Mouse (Mus musculus) liver, postnatal 0 days (tissue): Measurements from ENCODE around the gene Mon1b. TPM values are rescaled to one million over a fixed set of nuclear protein-coding genes. Genes with fewer than 3 reads are reported as not detected.

Source experiments
- ATAC-seq: fragments of 200-750 bp; cut with Nextera tagmentation; 2 replicates; pipeline ENCODE4 v1.8.0; 2017; ENCODE audit warnings: mild to moderate bottlenecking, moderate library complexity
- DNase-seq: peaks from one replicate; pipeline ENCODE4 v3.0.0-alpha.2; 2016
- H3K27ac ChIP-seq: fragments of 300-500 bp; sonication (generic); 2 replicates; pipeline ENCODE4 v1.5.1; 2014; ENCODE audit warnings: antibody characterized with exemption, moderate library complexity, mild to moderate bottlenecking, low read depth
- H3K27me3 ChIP-seq: fragments of 300-500 bp; sonication (generic); 2 replicates; pipeline ENCODE4 v1.6.1; 2014; ENCODE audit warnings: low read length, control low read depth, mixed read lengths; ENCODE audit not compliant: insufficient read depth
- H3K36me3 ChIP-seq: fragments of 300-500 bp; sonication (generic); replicated peaks from 2 replicates; pipeline ENCODE4 v1.6.1; 2014; ENCODE audit warnings: mild to moderate bottlenecking, control low read depth, low read length, moderate library complexity, mixed read lengths; ENCODE audit not compliant: insufficient read depth
- H3K4me1 ChIP-seq: fragments of 300-500 bp; sonication (generic); 2 replicates; pipeline ENCODE4 v1.6.1; 2014; ENCODE audit warnings: antibody characterized with exemption, mild to moderate bottlenecking, control low read depth; ENCODE audit not compliant: insufficient read depth
- H3K4me2 ChIP-seq: fragments of 300-500 bp; sonication (generic); 2 replicates; pipeline ENCODE4 v1.6.1; 2014; ENCODE audit warnings: low read depth, mild to moderate bottlenecking, low read length, moderate library complexity, mixed read lengths
- H3K4me3 ChIP-seq: fragments of 300-500 bp; sonication (generic); 2 replicates; pipeline ENCODE4 v1.5.1; 2014; ENCODE audit warnings: low read depth, low read length
- H3K9ac ChIP-seq: fragments of 300-500 bp; sonication (generic); replicated peaks from 2 replicates; pipeline ENCODE4 v1.6.1; 2014; ENCODE audit warnings: mild to moderate bottlenecking, moderate library complexity
- H3K9me3 ChIP-seq: fragments of 300-500 bp; sonication (generic); 2 replicates; pipeline ENCODE4 v1.6.1; 2016; ENCODE audit warnings: mild to moderate bottlenecking, control low read depth, low read length, mixed read lengths
- CTCF ChIP-seq: sonication (generic); IDR thresholded peaks from 2 replicates; pipeline ENCODE4 v1.5.1; 2016; ENCODE audit warnings: antibody characterized with exemption, low read depth
- EP300 ChIP-seq: IDR thresholded peaks from 2 replicates; pipeline ENCODE4 v1.6.1; 2016; ENCODE audit warnings: antibody characterized with exemption, low read depth, mild to moderate bottlenecking
- WGBS: fragments of 180-500 bp; shearing (Covaris S2); extraction: QIAGEN DNeasy Blood & Tissue Kit; methylation state at CpG from one replicate; pipeline ENCODE4 v1.1.7; 2014; ENCODE audit not compliant: insufficient replicate concordance; 5-methylcytosine and 5-hydroxymethylcytosine counted together
- polyA plus RNA-seq: library from polyadenylated mRNA; unstranded; fragments of >200 nt; fragmentation: Nextera tagmentation; extraction: Ambion mirVana; gene quantifications from 2 replicates; pipeline ENCODE4 v1.2.1, GENCODE M21; 2015

Mon1b gene
- polyA plus RNA-seq, 1 experiment from 2014 or later = 1.4 TPM

GRCm38 (mm10) chr8:113666714-113667432 lies 31.5 kb downstream of the Mon1b start:
- TF ChIP-seq EP300 (no peak), CTCF (no peak)
- Histone ChIP-seq H3K9me3 (no peaks in the 10 kb centered on the region), H3K27me3 (no peaks in the 10 kb centered on the region), H3K9ac (no peak overlapping the region), H3K4me2 (no peak overlapping the region), H3K36me3 (no peaks in the 10 kb centered on the region), H3K27ac (no peak overlapping the region), H3K4me1 (no peaks in the 10 kb centered on the region), H3K4me3 (no peak overlapping the region)
- WGBS = 70% methylated on average over 16 of the region's 16 CpGs
- ATAC-seq (no peak), DNase-seq (no peak)

GRCm38 (mm10) chr8:113669924-113670323 lies 34.5 kb downstream of the Mon1b start:
- DNase-seq = no peak
- Histone ChIP-seq H3K9ac (no peak overlapping the region), H3K4me2 (no peak overlapping the region), H3K36me3 (no peaks in the 10 kb centered on the region), H3K27ac (no peak overlapping the region), H3K4me1 (no peaks in the 10 kb centered on the region), H3K9me3 (no peaks in the 10 kb centered on the region), H3K27me3 (no peaks in the 10 kb centered on the region), H3K4me3 (no peak overlapping the region)
- TF ChIP-seq EP300 (no peak), CTCF (no peak)
- 86% methylated on average over 10 of the region's 10 CpGs for WGBS
- ATAC-seq = no peak

DNA sequence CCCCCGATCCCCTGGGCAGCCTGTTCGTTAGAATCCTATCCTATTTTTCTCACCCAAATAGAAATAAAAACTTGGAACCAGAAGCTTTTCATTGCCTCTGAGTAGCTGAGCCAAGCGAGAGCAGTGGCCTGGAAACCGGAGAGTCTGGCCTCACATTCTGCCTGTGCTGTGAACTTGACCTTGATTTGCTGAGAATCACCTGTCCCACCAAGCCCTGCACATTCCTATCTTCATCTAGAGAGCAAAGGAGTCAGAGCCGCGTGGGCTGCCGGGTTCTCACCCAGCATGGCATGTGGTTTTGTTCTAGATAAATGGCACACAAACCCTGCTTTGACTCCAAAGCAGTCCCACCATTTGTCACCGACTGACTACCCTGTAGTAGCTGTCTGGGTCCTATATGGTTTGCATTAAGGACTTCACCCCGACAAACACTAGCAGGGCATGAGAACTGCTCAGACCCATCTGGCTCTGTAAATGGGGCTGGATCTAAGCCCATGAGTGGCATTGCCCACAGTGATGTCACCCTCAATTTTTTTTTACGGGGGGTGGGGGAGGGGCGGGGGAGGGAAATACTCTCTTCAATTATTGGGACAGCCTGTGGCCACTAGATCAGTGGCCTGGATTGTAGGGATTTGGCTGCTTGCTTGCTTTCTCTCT lies 37.3 kb downstream of the Mon1b start:
- TF ChIP-seq CTCF (no peak), EP300 (no peak)
- DNase-seq (no peak), ATAC-seq (no peak)
- H3K27ac ChIP-seq = no peak overlapping the region
- H3K36me3 ChIP-seq = no peaks in the 10 kb centered on the region
- H3K27me3 ChIP-seq = no peaks in the 10 kb centered on the region
- H3K4me1 ChIP-seq = no peaks in the 10 kb centered on the region
- H3K9me3 ChIP-seq = no peaks in the 10 kb centered on the region
- no peak overlapping the region for H3K4me3 ChIP-seq
- no peak overlapping the region for H3K4me2 ChIP-seq
- no peak overlapping the region for H3K9ac ChIP-seq
- WGBS = 74% methylated on average over 11 of the region's 11 CpGs

GRCm38 (mm10) chr8:113673300-113673699 lies 37.9 kb downstream of the Mon1b start:
- H3K36me3 ChIP-seq = no peaks in the 10 kb centered on the region
- no peaks in the 10 kb centered on the region for H3K4me1 ChIP-seq
- ATAC-seq (no peak), DNase-seq (no peak)
- 50% methylated on average over 3 of the region's 3 CpGs for WGBS
- no peak overlapping the region for H3K4me3 ChIP-seq
- no peak overlapping the region for H3K27ac ChIP-seq
- no peak for TF ChIP-seq EP300
- no peak for TF ChIP-seq CTCF
- no peaks in the 10 kb centered on the region for H3K9me3 ChIP-seq
- H3K4me2 ChIP-seq = no peak overlapping the region
- no peaks in the 10 kb centered on the region for H3K27me3 ChIP-seq
- H3K9ac ChIP-seq = no peak overlapping the region

GRCm38 (mm10) chr8:113674611-113675010 lies 39.2 kb downstream of the Mon1b start:
- Histone ChIP-seq H3K27ac (no peak overlapping the region), H3K4me2 (no peak overlapping the region), H3K9ac (no peak overlapping the region), H3K36me3 (no peaks in the 10 kb centered on the region), H3K27me3 (no peaks in the 10 kb centered on the region), H3K4me3 (no peak overlapping the region), H3K4me1 (no peaks in the 10 kb centered on the region), H3K9me3 (no peaks in the 10 kb centered on the region)
- DNase-seq (no peak), ATAC-seq (no peak)
- TF ChIP-seq EP300 = no peak
- TF ChIP-seq CTCF = no peak
- 67% methylated on average over 3 of the region's 3 CpGs for WGBS

DNA sequence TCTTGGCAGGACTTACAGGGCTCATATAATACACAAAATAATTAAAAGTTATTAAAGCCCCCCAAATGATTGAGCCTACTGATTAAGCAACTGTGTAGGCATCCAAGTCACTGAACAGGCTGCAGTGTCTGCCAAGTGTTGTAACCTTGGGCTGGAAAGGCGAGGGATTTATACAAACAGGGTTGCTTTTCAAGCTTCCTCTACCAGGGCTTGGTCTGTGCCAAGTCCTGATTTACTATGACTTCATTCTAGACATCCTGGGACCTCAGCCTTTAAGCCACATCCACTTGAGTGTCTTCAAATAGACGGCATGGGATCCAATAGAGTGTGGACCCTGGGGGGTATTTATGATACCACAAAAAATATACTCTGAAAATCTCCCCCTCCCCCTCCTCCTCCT lies 39.9 kb downstream of the Mon1b start:
- no peak for DNase-seq
- Histone ChIP-seq H3K4me1 (no peaks in the 10 kb centered on the region), H3K4me2 (no peak overlapping the region), H3K4me3 (no peak overlapping the region), H3K27me3 (no peaks in the 10 kb centered on the region), H3K9ac (no peak overlapping the region), H3K9me3 (no peaks in the 10 kb centered on the region), H3K36me3 (no peaks in the 10 kb centered on the region), H3K27ac (no peak overlapping the region)
- ATAC-seq = no peak
- no peak for TF ChIP-seq CTCF
- TF ChIP-seq EP300 = no peak
- 62% methylated on average over 2 of the region's 2 CpGs for WGBS
